22 mouse cellular contexts compared by ENCODE assay signal in the genomic region with DNA sequence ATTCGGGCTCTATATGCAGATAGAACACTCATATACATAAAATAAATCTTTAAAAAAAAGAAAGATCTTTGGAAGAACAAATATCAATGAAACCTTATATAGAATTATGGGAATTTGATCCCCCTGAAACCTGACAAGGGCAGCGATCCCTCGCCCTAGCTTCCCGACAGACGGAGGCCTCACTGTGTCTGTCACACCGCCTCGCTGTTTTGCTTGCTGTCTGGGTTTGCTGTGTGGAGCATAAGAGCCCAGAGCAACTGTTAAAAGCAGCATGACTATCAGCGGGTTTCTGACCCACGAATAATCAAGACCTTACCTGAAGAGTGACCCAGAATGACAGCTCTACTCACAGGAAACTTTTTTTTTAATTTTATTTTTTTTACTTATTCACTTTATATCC. TPM values are rescaled to one million over a fixed set of nuclear protein-coding genes. Genes with fewer than 3 reads are reported as not detected.
DNase-seq lines count a peak whose midpoint lies in the region; ATAC-seq lines count a peak whose summit lies in the region.
"Had no signal": no experiment of that assay in that cellular context is flagged by ENCODE, and none has a peak within 500 bp of the region (broad histone marks: within the 10 kb centered on the region; RNA-seq: fewer than 3 reads in every experiment).

No protein-coding gene starts in this region.

- intact Hi-C loops in gastrocnemius, postnatal 36 days (cut with DNase I): no loop called here
- intact Hi-C loops in heart, postnatal 25 days (cut with DNase I): no loop called here

- no peak for ATAC-seq in cerebellum, adult (ENCODE audit: insufficient number of reproducible peaks, low FRiP score, low TSS enrichment)
- ATAC-seq: activated CD4-positive, CD25-positive, alpha-beta regulatory T cell, adult 4 months; forebrain, embryonic 15.5 days; intestine, postnatal 0 days had no signal

- peak; percentile 1 for DNase-seq in cerebellum, adult 9-11 months
- peak; percentile 1 for DNase-seq in gastrocnemius, postnatal 10 days
- DNase-seq in gastrocnemius, postnatal 36 days: no peak
- peak; percentile 2 for DNase-seq in heart, postnatal 4 days
- DNase-seq in heart, postnatal 25 days (ENCODE audit: low spot score): no peak
- DNase-seq in testis, postnatal 10 days (ENCODE audit: low spot score): peak; percentile 34
- DNase-seq in testis, postnatal 14 days (ENCODE audit: low spot score): no peak
- DNase-seq: adrenal gland, adult 8-10 months; adrenal gland, postnatal 25 days; cerebellum, adult 18-20 months; cerebellum, adult 9-10 months; cerebellum, postnatal 25 days; heart, postnatal 10 days had no signal

RNA-seq across cellular contexts. Expression of a gene that starts 3.3 kb away (rescaled TPM):
- total RNA-seq in gastrocnemius, postnatal 10 days (2021): 10 to 100 TPM; 36.9 to 38.8 TPM
- total RNA-seq in gastrocnemius, postnatal 36 days (2021): 10 to 100 TPM; 36.1 to 39.0 TPM
- 10 to 100 TPM; 51.9 to 58.1 TPM for total RNA-seq in heart, postnatal 4 days (2021)
- 10 to 100 TPM; 64.4 to 71.1 TPM for total RNA-seq in heart, postnatal 25 days (2021)

RNA-seq across cellular contexts. Expression of a gene that starts 4.6 kb away (rescaled TPM):
- 1 to 10 TPM in 1 of 2 experiments, not detected in 1; 1.1 TPM for total RNA-seq in gastrocnemius, postnatal 10 days (2021)
- not detected for total RNA-seq in gastrocnemius, postnatal 36 days (2021)
- under 1 TPM; 0.21 to 0.52 TPM for total RNA-seq in heart, postnatal 4 days (2021)
- not detected for total RNA-seq in heart, postnatal 25 days (2021)
- total RNA-seq: common myeloid progenitor, adult 5-6 weeks; gastrocnemius, adult 8-10 months; granulocyte monocyte progenitor cell, adult 5-6 weeks; heart, postnatal 10 days; hematopoietic stem cell, adult 5-6 weeks had no signal

RNA-seq across cellular contexts. Expression of a gene that starts 10.4 kb away (rescaled TPM):
- not detected for total RNA-seq in gastrocnemius, postnatal 10 days (2021)
- not detected for total RNA-seq in gastrocnemius, postnatal 36 days (2021)
- total RNA-seq in heart, postnatal 4 days (2021): not detected
- total RNA-seq in heart, postnatal 25 days (2021): not detected
- total RNA-seq: gastrocnemius, adult 8-10 months; granulocyte monocyte progenitor cell, adult 5-6 weeks; heart, postnatal 10 days; hematopoietic stem cell, adult 5-6 weeks had no signal

RNA-seq across cellular contexts. Expression of a gene that starts 31.4 kb away (rescaled TPM):
- not detected for total RNA-seq in gastrocnemius, postnatal 10 days (2021)
- not detected for total RNA-seq in gastrocnemius, postnatal 36 days (2021)
- not detected for total RNA-seq in heart, postnatal 4 days (2021)
- not detected for total RNA-seq in heart, postnatal 25 days (2021)
- total RNA-seq: adrenal gland, adult 8-10 months; adrenal gland, postnatal 25 days; common myeloid progenitor, adult 5-6 weeks; ES-E14; gastrocnemius, adult 8-10 months; granulocyte monocyte progenitor cell, adult 5-6 weeks; heart, postnatal 10 days; hematopoietic stem cell, adult 5-6 weeks had no signal

RNA-seq across cellular contexts. Expression of a gene that starts 31.6 kb away (rescaled TPM):
- total RNA-seq in gastrocnemius, postnatal 10 days (2021): not detected
- total RNA-seq in gastrocnemius, postnatal 36 days (2021): not detected
- not detected for total RNA-seq in heart, postnatal 4 days (2021)
- total RNA-seq in heart, postnatal 25 days (2021): not detected
- total RNA-seq: adrenal gland, adult 8-10 months; adrenal gland, postnatal 25 days; common myeloid progenitor, adult 5-6 weeks; ES-E14; gastrocnemius, adult 8-10 months; granulocyte monocyte progenitor cell, adult 5-6 weeks; heart, postnatal 10 days; hematopoietic stem cell, adult 5-6 weeks had no signal

Comparison
In these comparisons a context has a peak if more than half of its experiments do, and no peak if none do; other contexts are left out.
1. DNase-seq: peak in cerebellum, adult 9-11 months (single experiment), gastrocnemius, postnatal 10 days (single experiment), heart, postnatal 4 days (single experiment) and testis, postnatal 10 days (single experiment); none in gastrocnemius, postnatal 36 days (0 of 2), heart, postnatal 25 days (single experiment) and testis, postnatal 14 days (single experiment).